8 mouse cellular contexts compared by ENCODE assay signal in genomic region chr5:32322146-32322811, GRCm38 (mm10).
A peak's percentile ranks its signal among the peaks of the same experiment; 100 is the strongest.
DNase-seq lines count a peak whose midpoint lies in the region; ATAC-seq and TF ChIP-seq lines count a peak whose summit lies in the region.

No protein-coding gene starts in this region.

- ATAC-seq in neural tube, embryonic 11.5 days (ENCODE audit: insufficient read depth, low FRiP score, low TSS enrichment), result no peak
- ATAC-seq in activated CD4-positive, CD25-positive, alpha-beta regulatory T cell, adult 4 months, result no peak

- no peak overlapping the region for H3K27ac ChIP-seq in thymus, adult 2 months (ENCODE audit: control insufficient read depth, insufficient read depth, low read length)
- H3K27ac ChIP-seq in limb, embryonic 10.5 days, result 0 out of 2 replicates have a peak overlapping the region, but pooled peaks have one; percentile 36
- H3K27ac ChIP-seq in neural tube, embryonic 11.5 days (ENCODE audit: low read depth, low read length), result no peak overlapping the region

- no peaks in the 10 kb centered on the region for H3K27me3 ChIP-seq in thymus, adult 2 months (ENCODE audit: control insufficient read depth, insufficient read depth, low read length)
- H3K27me3 ChIP-seq in limb, embryonic 10.5 days (ENCODE audit: low read depth, poor library complexity, severe bottlenecking), result no peaks in the 10 kb centered on the region
- H3K27me3 ChIP-seq in neural tube, embryonic 11.5 days (ENCODE audit: control insufficient read depth, insufficient read depth, low read length), result no peaks in the 10 kb centered on the region

- H3K9ac ChIP-seq in neural tube, embryonic 11.5 days (ENCODE audit: low read length), result no peak overlapping the region

- no peak for TF ChIP-seq POLR2A in thymus, adult 2 months (IDR thresholded peaks at IDR 0.05; ENCODE audit: control insufficient read depth, extremely low read depth, insufficient read depth, low read length, poor library complexity)

- no peaks in the 10 kb centered on the region for H3K9me3 ChIP-seq in limb, embryonic 10.5 days (replicated peaks)
- H3K9me3 ChIP-seq in neural tube, embryonic 11.5 days (ENCODE audit: control insufficient read depth, low read length), result no peaks in the 10 kb centered on the region

- H3K36me3 ChIP-seq in thymus, adult 2 months (ENCODE audit: control insufficient read depth, insufficient read depth, low read length), result no peaks in the 10 kb centered on the region
- H3K36me3 ChIP-seq in limb, embryonic 10.5 days, result no peaks in the 10 kb centered on the region
- no peaks in the 10 kb centered on the region for H3K36me3 ChIP-seq in neural tube, embryonic 11.5 days (ENCODE audit: control insufficient read depth, insufficient read depth, low read length)

- no peak overlapping the region for H3K4me2 ChIP-seq in neural tube, embryonic 11.5 days (ENCODE audit: low read depth)

- DNase-seq in thymus, adult 2 months, result peak; percentile 18
- DNase-seq in thymus, adult 18-20 months, result no peak
- DNase-seq in brain, embryonic 18.5 days (ENCODE audit: low read depth, low spot score), result peak; percentile 32
- peak; percentile 52 for DNase-seq in forelimb bud, embryonic 11.5 days (ENCODE audit: low read depth, low spot score)
- DNase-seq in induced T-regulatory cell, adult 2 months (ENCODE audit: low read depth), result peak; percentile 45
- peak; percentile 60 for DNase-seq in limb, embryonic 10.5 days (ENCODE audit: low spot score)
- DNase-seq in neural tube, embryonic 11.5 days (ENCODE audit: low spot score), result peak; percentile 38

- no peak overlapping the region for H3K4me3 ChIP-seq in thymus, adult 2 months (ENCODE audit: control insufficient read depth, insufficient read depth, low read length)
- no peak overlapping the region for H3K4me3 ChIP-seq in limb, embryonic 10.5 days
- no peak overlapping the region for H3K4me3 ChIP-seq in neural tube, embryonic 11.5 days (ENCODE audit: low read depth, low read length)

- 56% methylated on average over 7 of the region's 7 CpGs for WGBS in thymus, adult 2 months
- WGBS in limb, embryonic 10.5 days, result 48% methylated on average over 7 of the region's 7 CpGs
- WGBS in neural tube, embryonic 11.5 days, result 52% methylated on average over 7 of the region's 7 CpGs

- no peak for TF ChIP-seq CTCF in thymus, adult 2 months (IDR thresholded peaks at IDR 0.05; ENCODE audit: borderline replicate concordance, control insufficient read depth, extremely low read depth, insufficient read depth, low read length, poor library complexity)

- H3K4me1 ChIP-seq in thymus, adult 2 months (replicated peaks; ENCODE audit: control insufficient read depth, insufficient read depth, low read length), result no peaks in the 10 kb centered on the region
- H3K4me1 ChIP-seq in limb, embryonic 10.5 days, result peaks cover 5% of the 10 kb centered on the region; the same call in 1 of the 2 replicates
- H3K4me1 ChIP-seq in neural tube, embryonic 11.5 days (ENCODE audit: control insufficient read depth, insufficient read depth, low read length), result no peaks in the 10 kb centered on the region

Comparison
In these comparisons a context has a peak if more than half of its experiments do, and no peak if none do; other contexts are left out.
1. DNase-seq: peak in thymus, adult 2 months (single experiment), brain, embryonic 18.5 days (single experiment), forelimb bud, embryonic 11.5 days (single experiment), induced T-regulatory cell, adult 2 months (single experiment), limb, embryonic 10.5 days (single experiment) and neural tube, embryonic 11.5 days (single experiment); none in thymus, adult 18-20 months (0 of 2).